Mouse (Mus musculus) C2C12 (cell line): ENCODE results near the gene Hyal5. TPM values are rescaled to one million over a fixed set of nuclear protein-coding genes. Genes with fewer than 3 reads are reported as not detected.

Experiments used
- H3K27me3 ChIP-seq: one replicate; pipeline ENCODE4 v1.6.1; 2011; ENCODE audit not compliant: control insufficient read depth, insufficient read depth, insufficient read length
- H3K36me3 ChIP-seq: one replicate; pipeline ENCODE4 v1.6.1; 2011; ENCODE audit not compliant: control insufficient read depth, insufficient read depth
- H3K4me3 ChIP-seq: one replicate; pipeline ENCODE4 v1.5.1; 2011; ENCODE audit warnings: mild to moderate bottlenecking, control low read depth; ENCODE audit not compliant: poor library complexity, insufficient read depth, severe bottlenecking
- H3K79me2 ChIP-seq: one replicate; pipeline ENCODE4 v1.6.1; 2011; ENCODE audit not compliant: control insufficient read depth, insufficient read depth
- H3K79me3 ChIP-seq: one replicate; pipeline ENCODE4 v1.6.1; 2011; ENCODE audit warnings: low read depth, control low read depth
- H3ac ChIP-seq: one replicate; pipeline ENCODE3; 2011; ENCODE audit warnings: low read depth; ENCODE audit not compliant: control insufficient read depth, insufficient read length
- CEBPB ChIP-seq: IDR thresholded peaks from one replicate; pipeline ENCODE4 v1.6.1; 2011; ENCODE audit warnings: low read depth, mild to moderate bottlenecking, control low read depth, moderate library complexity
- FOSL1 ChIP-seq: IDR thresholded peaks from one replicate; pipeline ENCODE4 v1.8.0; 2011; ENCODE audit warnings: mild to moderate bottlenecking, low read length; ENCODE audit not compliant: poor library complexity, insufficient read depth, severe bottlenecking
- MAX ChIP-seq: IDR thresholded peaks from one replicate; pipeline ENCODE4 v1.6.1; 2011; ENCODE audit warnings: mild to moderate bottlenecking, control low read depth
- MYOD1 ChIP-seq: IDR thresholded peaks from one replicate; pipeline ENCODE4 v1.6.1; 2011; ENCODE audit warnings: low read depth; ENCODE audit not compliant: control insufficient read depth, insufficient read length
- polyA plus RNA-seq: library from polyadenylated mRNA; unstranded; fragments of >200 nt; fragmentation: generic; extraction: Trizol; gene quantifications from one replicate; pipeline ENCODE4 v1.2.1, GENCODE M21; 2012; ENCODE audit warnings: missing spikeins

Gene Hyal5
- polyA plus RNA-seq, 1 experiment, result not detected

- Histone ChIP-seq H3K4me3 (no peak overlapping the region), H3K79me3 (no peaks in the 10 kb centered on the region), H3K27me3 (no peaks in the 10 kb centered on the region), H3K36me3 (no peaks in the 10 kb centered on the region), H3K79me2 (no peaks in the 10 kb centered on the region), H3ac (no peak overlapping the region)
- TF ChIP-seq MYOD1, result no peak
- TF ChIP-seq MAX, result no peak
- TF ChIP-seq CEBPB, result no peak
- no peak for TF ChIP-seq FOSL1
Measured at GRCm38 (mm10) chr6:24925076-24925785, 67.4 kb downstream of the Hyal5 start.

Other genes with a start within 250 kb of the Hyal5 start
- gene Wasl, start 193.0 kb upstream of the Hyal5 start, polyA plus RNA-seq, result 9.5 TPM
- 0.01 TPM for gene Hyal6, start 124.8 kb upstream of the Hyal5 start, polyA plus RNA-seq
- gene Hyal4, start 109.7 kb upstream of the Hyal5 start, polyA plus RNA-seq, result not detected
- not detected for gene Spam1, start 66.8 kb upstream of the Hyal5 start, polyA plus RNA-seq
- gene Tmem229a, start 98.3 kb downstream of the Hyal5 start, polyA plus RNA-seq, result not detected